Mouse (Mus musculus) left cerebral cortex, postnatal 14 days (tissue): ENCODE measurements around the gene Pitx2. TPM values are rescaled to one million over a fixed set of nuclear protein-coding genes. Genes with fewer than 3 reads are reported as not detected.

ENCODE experiments used
- DNase-seq, 2 experiments: peaks; one replicate each; pipeline ENCODE4 v3.0.0; 2021 to 2022; ENCODE audit warnings: low spot score in 2 of 2, mixed read lengths in 1 of 2
- intact Hi-C: fragments of 180-260 bp; cut with DNase I; formaldehyde crosslinking; loops from one replicate; pipeline ENCODE4 v1.15.1; 2025
- total RNA-seq, 2 experiments: library from RNA; stranded (reverse); gene quantifications; 2 replicates each; pipeline ENCODE4 v1.2.3; 2021

Gene Pitx2
- total RNA-seq, 2 experiments from 2014 or later: not detected

- intact Hi-C loops: loop anchor here (5.0 kb wide), 1 partner anchor 1198 kb away; no protein-coding TSS in a partner anchor
- DNase-seq: no peak
Measured at GRCm38 (mm10) chr3:129200501-129200890, 818 bp downstream of the Pitx2 start.

- DNase-seq: no peak
- intact Hi-C loops: loop anchor here (5.0 kb wide), 1 partner anchor 1199 kb away; no protein-coding TSS in a partner anchor
Measured at GRCm38 (mm10) chr3:129201156-129201555, 1.5 kb downstream of the Pitx2 start.

- DNase-seq: no peak
- intact Hi-C loops: loop anchor here (5.0 kb wide), 1 partner anchor 1199 kb away; no protein-coding TSS in a partner anchor
Measured at GRCm38 (mm10) chr3:129201681-129202255, 2.1 kb downstream of the Pitx2 start.

GRCm38 (mm10) chr3:129202871-129203740 lies 3.4 kb downstream of the Pitx2 start:
- DNase-seq: no peak
- intact Hi-C loops: loop anchor here (5.0 kb wide), 1 partner anchor 1201 kb away; no protein-coding TSS in a partner anchor

- no peak for DNase-seq
- intact Hi-C loops: loop anchor here (1.0 to 5.0 kb wide), 2 partner anchors 855 to 1202 kb away; no protein-coding TSS in a partner anchor
Measured at GRCm38 (mm10) chr3:129203761-129204440, 4.2 kb downstream of the Pitx2 start.

- DNase-seq: peak; percentile 67 to 77
- intact Hi-C loops: loop anchor here (1.0 to 5.0 kb wide), 2 partner anchors 855 to 1202 kb away; no protein-coding TSS in a partner anchor
Measured at GRCm38 (mm10) chr3:129204441-129205313, 5.0 kb downstream of the Pitx2 start.

GRCm38 (mm10) chr3:129205481-129206175 lies 6.0 kb downstream of the Pitx2 start:
- no peak for DNase-seq
- intact Hi-C loops: no loop called here

GRCm38 (mm10) chr3:129206776-129207175 lies 7.1 kb downstream of the Pitx2 start:
- intact Hi-C loops: no loop called here

GRCm38 (mm10) chr3:129207231-129208030 lies 7.8 kb downstream of the Pitx2 start:
- no peak for DNase-seq
- intact Hi-C loops: no loop called here

More at GRCm38 (mm10) chr3:129206776-129207175, 7.1 kb downstream of the Pitx2 start:
- peak in 1 of 2 experiments; percentile 1 for DNase-seq

GRCm38 (mm10) chr3:129208031-129208380 lies 8.3 kb downstream of the Pitx2 start:
- intact Hi-C loops: no loop called here
- no peak for DNase-seq

- no peak for DNase-seq
- intact Hi-C loops: no loop called here
Measured at GRCm38 (mm10) chr3:129208421-129208820, 8.7 kb downstream of the Pitx2 start.

GRCm38 (mm10) chr3:129209266-129209665 lies 9.6 kb downstream of the Pitx2 start:
- DNase-seq: no peak
- intact Hi-C loops: no loop called here

- no peak for DNase-seq
- intact Hi-C loops: no loop called here
Measured at GRCm38 (mm10) chr3:129209771-129210170, 10.1 kb downstream of the Pitx2 start.

GRCm38 (mm10) chr3:129212038-129212645 lies 12.5 kb downstream of the Pitx2 start:
- DNase-seq: no peak
- intact Hi-C loops: no loop called here

GRCm38 (mm10) chr3:129212807-129213206 lies 13.1 kb downstream of the Pitx2 start:
- DNase-seq: no peak
- intact Hi-C loops: no loop called here

- intact Hi-C loops: no loop called here
- no peak for DNase-seq
Measured at GRCm38 (mm10) chr3:129213633-129214145, 14.0 kb downstream of the Pitx2 start.

GRCm38 (mm10) chr3:129214146-129214665 lies 14.5 kb downstream of the Pitx2 start:
- intact Hi-C loops: no loop called here
- no peak for DNase-seq
